Mouse (Mus musculus) right cerebral cortex, postnatal 10 days (tissue): ENCODE results near the gene Kif13a.

Experiments used
- DNase-seq, 2 experiments: peaks; one replicate each; pipeline ENCODE4 v3.0.0; 2021; ENCODE audit warnings: low spot score in 2 of 2

The Kif13a gene

DNA sequence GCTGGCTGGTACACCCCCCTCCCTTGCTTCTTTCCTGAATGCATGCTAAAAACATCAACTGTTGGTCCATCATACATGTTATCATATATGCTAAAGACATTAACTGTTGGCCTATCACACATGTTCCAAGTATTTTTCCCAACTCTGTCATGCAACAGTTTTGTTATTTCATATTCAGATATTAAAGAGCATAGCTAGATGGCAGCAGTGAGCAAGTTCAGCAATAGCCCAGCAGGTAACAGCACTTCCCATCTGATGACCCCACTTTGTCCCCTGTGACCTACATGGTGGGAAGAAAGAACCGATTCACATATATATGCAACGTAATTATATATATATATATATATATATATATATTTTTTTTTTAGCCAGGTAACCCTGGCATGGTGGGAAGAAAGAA, 91.1 kb downstream of the Kif13a start:
- DNase-seq: peak in 1 of 2 experiments; percentile 52

DNA sequence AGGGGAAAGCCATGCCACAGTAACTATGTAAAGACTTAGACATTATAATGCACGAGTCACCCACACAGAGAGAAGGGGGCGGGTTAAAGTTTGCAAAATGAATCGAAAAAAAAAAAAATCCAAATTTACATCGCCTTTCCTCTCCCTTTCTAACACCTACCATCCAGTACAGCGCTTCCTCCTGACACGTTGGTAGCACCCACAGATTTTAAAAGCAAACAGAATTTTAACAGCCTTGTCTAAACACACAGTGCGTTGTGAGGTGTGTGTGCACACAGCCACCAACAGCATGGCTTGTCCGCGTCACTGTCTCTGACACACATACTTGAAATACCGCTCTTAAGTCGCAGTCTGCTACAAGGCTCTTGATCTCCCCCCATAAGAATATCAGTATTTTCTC, 94.3 kb downstream of the Kif13a start:
- no peak for DNase-seq

DNA sequence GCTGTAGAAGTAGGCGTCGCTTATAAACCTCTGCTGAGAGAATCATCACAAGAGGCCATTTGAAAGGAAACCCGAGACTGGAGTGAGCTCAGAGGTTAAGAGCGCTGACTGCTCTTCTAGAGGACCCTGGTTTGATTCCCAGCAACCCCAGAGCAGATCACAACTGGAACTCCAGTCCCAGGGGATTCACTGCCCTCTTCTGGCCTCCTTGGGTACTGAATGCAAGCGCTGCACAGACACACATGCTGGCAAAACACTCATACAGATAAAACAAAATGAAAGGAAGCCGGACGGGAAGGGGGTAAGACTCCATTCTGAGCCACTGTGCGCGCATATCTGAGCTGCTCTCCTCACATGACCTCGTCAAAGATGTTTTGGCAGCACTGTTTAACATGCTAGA, 94.9 kb downstream of the Kif13a start:
- DNase-seq: no peak

DNA sequence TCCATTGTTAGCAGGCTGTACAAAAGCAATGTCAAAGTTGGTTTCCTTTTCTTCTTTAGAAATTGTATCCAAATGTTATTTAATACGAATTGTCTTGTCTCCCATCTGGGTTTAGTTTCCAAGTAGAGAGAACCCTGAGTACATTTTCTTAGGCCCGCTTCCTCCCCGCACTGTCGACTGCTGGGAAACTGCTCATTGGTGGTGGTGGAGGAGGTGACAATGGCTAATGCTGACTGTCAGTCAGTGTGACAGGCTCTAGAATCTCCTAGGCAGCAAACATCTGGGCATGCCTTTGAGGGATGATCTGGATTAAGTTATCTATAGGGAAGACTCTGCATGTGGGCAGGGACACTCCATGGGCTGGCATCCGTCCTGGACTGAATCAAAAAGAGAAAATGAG, 96.1 kb downstream of the Kif13a start:
- DNase-seq: no peak

DNA sequence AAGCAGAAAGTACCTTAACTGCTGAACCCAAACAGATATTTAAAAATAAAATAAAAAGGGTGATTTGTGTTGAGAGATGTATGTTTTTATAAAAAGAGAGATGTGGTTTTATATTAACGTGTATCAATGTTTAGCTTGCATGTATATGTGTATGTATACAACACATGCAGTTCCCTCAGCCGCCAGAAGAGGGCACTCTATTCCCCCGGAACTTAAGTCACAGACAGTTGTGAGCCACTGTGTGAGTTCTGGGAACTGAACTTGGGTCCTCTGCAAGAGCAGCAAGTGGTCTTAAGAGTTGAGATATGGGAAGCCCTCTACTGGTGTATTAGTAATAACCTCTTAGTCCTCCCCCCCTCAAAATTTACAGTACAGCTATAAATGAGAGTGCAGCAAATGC, 96.7 kb downstream of the Kif13a start:
- DNase-seq: no peak

DNA sequence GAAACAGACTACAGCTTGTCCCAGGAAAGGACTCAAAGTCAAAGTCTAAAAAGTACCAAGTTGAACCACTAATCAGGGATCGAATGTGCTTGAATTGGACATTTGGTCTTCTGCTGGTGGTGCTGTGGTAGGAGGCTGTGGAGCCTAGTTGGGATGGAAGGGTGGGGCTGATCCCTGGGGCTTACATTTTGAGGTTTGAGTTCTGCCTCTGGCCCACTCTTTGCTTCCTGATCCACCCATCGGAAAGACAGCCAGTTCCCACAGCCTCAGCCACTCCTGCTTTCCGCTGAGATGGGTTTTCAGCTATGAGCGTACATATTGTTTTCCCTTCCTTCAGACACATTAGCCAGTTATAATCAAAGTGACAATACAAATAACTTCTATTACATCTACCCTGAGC, 106.4 kb downstream of the Kif13a start:
- DNase-seq: no peak

DNA sequence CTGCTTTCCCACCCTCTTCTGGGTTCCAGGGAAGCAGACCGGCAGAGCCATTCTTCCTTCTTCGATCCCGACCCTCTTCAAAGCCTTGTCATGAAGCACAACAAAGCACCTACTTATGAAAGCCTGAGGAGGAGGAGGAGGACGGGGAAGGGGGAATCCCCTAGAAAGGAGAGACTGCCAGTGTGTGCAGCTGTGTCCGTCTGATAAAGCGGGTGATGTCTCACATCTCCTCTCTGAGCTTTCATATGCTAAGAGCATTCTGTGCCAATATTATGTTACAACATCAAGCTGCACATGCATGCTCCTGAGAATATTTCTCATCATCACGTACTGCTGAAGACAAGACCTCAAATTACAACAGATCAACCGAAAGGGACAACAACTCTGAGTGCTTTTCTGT, 107.5 kb downstream of the Kif13a start:
- DNase-seq: no peak

DNA sequence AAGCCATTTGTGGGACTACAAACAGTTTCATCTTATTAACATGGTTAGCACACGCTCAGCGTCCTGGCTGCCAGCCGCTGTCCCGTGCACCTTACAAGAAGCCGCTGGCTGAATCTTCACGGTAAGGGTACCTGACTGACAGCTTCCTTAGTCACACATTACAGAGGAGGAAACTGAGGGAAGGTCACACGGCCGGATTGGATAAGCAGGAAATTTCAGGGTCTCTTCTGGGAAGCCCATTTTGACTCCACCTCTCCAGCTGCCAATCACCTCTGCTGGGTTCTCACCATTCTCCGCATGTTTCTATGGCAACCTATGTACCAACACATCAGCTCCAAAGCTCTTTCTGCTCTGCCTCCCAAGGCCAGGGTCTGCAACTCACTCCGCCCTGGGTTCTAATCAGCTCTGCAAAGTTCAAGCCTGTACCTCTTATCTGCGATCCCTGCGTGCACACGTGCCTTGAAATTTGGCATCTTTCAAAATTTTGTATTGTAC, 109.9 kb downstream of the Kif13a start:
- DNase-seq: no peak

DNA sequence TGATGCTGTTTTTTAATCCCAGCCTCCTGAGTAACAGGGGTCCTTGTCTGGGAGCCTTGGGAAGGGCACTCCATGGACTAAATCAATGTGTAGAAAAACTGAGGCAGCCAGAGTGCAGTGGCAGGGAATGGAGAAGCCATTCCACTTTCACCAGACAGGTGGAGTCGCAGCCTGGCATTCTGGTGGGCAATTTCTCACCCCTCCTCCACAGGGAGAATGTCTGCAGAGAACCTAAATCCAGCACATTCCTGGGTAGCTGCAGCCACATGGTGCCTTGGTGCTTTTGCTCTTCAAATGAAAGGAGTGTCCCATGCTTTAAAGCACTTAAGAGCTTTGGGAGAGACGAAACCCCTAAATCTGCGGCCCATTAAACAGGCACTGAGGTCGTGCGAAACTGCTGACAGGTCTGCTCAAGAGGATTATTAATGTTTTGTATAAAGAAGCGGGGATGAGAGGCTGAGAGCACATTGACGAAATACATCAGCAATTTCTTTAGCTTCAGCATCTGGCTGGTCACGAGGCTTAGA, 110.4 kb downstream of the Kif13a start:
- no peak for DNase-seq

DNA sequence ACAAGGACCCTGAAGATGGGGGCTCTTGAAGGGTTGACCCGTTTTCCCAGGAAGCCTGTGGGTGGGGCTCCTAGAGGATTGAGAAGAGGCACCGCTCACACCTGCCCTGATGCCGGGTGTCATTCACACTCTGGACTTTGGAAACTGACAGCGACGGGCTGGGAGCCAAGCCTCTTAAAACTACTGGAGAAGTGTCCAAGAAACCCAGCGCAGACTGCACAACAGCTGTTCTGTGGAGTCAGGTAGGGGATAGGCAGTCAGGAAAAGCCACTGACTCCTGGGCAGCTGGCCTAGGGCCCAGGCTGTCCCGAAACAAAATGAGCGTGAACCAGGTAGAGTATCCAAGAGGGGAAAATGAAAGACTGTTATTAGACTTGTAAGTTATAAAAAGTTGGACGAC, 111.3 kb downstream of the Kif13a start:
- DNase-seq: no peak

DNA sequence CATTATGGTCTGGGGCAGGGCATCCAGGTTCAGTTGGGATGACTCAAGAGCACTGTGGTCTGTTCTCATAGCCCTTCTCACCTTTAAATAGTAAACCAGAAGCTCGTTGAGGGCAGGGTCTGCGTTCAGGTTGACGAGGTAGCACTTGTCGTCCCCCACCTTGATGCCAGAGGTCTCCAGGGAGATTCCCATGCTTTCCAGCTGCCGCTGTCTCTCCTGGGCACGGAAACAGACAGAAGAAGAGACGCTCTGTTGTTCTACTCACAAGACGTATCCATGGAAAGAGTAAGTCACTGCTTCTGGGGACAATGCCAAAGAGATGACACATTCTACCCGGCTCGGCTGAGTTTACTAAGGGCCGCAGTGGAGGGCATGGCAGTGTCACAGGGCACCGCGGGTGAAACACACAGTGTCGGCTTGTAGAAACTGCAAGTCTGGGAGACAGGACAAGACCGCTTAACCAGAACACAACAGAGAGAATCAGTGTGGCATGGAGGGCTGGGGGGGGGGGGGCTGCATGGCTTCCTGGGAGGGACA, 117.0 kb downstream of the Kif13a start:
- DNase-seq: no peak

DNA sequence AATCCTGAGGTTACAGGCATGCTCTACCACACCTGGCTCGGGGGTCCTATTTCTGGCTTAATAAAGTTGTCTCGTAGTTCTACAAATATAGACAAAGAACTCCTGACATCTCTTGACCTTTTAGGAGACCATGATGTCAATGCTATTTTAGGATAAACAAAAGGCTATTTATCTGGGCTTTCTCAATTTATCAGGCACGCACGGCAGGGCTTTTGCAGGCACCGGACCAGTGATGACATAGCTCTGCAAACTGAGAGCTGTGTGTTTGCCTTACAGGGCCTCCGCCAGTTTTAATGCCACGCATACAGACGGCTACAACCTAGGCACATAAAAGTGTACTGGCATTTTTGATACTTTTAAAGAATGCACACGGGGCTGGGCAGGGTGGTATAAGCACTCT, 118.0 kb downstream of the Kif13a start:
- no peak for DNase-seq

DNA sequence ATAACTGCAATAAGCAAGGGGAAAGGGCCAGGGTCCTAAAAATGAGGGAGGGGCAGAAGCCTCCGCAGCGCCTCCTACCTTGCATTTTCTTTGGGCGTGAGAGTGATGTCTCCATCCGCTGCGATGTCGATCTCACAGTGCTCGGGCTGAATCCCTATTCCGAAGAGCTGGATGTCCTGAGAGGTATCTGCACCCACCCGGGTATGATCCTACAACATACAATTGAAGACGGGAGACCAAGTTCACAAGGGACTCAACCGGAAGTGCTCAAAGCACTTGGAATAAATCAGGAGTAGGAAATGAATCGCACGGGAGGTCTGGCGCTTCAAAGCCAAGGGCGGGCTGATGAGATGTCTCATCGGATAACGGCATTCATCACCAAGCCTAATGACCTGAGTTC, 119.1 kb downstream of the Kif13a start:
- no peak for DNase-seq

DNA sequence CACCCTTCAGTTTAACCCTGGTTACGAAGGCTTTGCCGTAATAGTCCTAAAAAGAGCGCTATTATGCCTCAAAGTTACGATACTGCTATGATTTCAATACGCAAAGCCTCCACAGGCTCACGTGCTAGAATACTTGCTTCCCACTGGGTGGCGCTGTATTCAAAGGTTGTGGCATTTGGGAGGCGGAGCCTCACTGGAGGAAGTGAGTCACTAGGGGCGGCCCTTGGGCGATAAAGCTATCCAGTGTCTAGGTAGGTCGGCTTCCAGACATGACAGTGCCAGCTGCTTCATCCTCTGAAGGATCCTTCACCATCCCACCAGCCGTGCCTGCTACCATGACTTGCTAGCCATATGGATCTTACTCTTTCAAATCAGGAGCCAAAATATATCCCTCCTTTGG, 119.6 kb downstream of the Kif13a start:
- peak in 1 of 2 experiments; percentile 47 for DNase-seq

DNA sequence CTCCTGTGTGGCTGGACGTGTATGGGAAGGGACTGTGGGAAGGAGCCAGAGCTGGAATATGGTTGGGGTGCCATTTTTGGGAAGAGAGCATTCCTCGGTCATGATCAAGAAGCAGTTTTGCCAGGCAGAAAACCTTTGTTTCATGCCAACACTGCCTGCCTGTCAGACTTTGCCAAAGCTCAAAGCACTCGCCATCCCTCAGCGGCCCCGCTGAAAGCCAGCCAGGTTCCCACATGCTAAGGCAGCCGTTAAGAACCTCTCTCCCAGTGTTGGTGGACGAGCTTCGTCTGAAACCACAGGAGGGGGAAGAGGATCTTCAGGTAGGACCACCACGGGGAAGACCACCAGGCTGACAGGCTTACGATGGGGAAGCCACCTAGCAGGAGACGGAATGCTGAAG, 121.8 kb downstream of the Kif13a start:
- peak in 1 of 2 experiments; percentile 36 for DNase-seq

DNA sequence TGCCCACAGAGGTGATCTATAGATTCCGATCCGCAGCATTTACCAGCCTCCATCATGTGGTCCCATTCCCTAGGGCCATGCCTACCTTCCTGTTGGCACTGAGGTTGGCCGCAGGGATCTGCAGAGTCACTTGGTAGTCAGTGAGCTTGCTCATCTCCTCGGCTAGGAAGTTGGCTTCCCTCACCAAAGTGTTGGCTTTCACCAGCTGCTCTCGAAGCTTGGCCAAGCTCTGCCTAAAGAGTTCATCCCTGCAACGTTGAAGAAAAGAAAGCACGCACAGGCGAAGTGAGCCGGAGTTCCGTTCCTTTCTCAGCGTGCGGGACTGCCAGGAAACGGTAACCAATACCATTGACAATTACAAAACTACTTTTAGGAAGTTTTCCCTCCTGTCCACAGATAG, 128.5 kb downstream of the Kif13a start:
- DNase-seq: no peak

DNA sequence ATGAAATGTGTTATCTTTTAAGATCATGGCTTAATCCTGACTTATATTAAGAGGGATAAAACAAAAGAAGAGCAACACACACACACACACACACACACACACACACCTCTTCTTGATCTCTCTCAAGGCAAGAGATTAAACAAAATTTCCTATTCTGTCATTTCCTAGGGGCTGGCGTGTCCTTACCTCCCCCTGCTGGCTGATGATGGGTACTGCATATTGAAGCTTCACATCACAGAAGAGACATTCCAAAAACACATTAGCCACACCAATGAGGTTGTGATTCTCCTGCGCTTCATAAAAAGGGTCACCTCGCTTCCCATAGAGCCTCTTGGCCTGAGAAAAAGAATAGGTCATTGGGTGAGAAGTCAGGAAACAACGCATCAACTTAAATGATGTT, 131.5 kb downstream of the Kif13a start:
- peak; percentile 66 to 71 for DNase-seq

DNA sequence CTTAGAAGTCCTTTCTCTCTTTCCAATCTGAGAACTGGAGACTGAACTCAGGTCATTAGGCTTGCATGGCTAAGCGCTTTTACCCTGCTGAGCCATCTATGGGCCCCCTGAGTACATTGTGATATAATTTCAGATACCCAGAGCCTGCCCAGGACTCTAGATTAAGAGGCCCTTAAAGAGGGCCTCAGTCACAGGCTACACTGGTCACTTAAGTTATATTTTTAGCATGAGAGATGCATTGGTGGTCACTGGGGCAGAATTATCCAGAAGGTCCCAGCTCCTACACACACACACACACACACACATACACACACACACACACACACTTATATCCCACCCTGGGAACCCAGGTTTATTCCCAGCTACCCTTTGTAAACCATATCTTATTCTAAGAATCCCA, 133.3 kb downstream of the Kif13a start:
- DNase-seq: no peak

DNA sequence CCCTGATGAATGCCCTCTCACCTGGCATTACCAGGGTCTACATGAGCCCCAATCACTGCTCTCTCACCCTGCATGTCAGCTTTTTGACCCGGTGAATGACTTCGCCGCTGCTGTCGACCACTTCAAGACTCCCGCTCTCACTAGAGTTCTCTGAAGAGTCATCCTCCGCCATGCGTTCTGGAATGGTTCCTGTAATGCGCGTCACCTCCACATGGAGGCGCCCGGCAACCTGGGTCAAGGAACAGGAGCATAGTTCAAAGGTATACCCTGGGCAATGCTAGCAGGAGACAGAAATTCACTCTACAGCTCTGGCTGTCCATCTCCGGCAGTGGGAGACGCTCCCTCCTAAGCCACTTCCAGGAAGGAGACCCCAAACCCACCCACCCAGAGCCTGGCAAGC, 135.8 kb downstream of the Kif13a start:
- DNase-seq: no peak

DNA sequence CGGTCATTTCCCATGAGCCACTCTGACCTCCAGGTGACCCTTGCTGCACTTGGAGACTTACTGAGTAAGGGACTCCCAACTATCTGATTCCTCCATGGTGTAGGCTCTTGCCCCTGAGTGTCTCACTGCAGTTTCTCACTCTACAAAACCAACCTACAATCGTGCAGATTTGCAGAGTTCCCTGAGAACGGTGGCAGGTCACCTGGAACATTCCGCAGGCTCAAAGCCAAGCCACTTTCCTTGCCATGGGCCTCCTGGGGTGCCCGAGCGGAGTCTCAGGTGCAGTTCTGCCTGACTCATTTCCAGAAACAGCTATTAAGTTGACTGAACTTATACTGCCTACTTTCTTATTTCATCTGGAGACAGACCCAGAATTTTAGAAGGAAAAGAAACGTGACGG, 141.2 kb downstream of the Kif13a start:
- no peak for DNase-seq

DNA sequence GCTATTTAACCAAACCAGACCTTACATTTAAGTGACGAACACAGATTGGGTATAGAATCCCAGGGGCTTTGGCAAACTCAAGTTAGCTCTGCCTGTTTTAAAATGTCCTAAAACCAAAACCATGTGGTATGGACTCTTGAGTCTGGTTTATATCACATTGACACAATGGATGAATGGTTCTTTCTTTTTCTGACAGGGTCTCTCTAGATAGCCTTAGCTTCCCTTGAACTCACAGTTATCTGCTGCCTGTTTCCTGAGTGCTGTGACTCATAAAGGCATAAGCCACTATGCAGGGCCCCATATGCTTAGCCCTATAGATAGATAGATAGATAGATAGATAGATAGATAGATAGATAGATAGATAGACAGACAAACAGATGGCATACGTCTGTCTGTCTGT, 142.8 kb downstream of the Kif13a start:
- DNase-seq: no peak

DNA sequence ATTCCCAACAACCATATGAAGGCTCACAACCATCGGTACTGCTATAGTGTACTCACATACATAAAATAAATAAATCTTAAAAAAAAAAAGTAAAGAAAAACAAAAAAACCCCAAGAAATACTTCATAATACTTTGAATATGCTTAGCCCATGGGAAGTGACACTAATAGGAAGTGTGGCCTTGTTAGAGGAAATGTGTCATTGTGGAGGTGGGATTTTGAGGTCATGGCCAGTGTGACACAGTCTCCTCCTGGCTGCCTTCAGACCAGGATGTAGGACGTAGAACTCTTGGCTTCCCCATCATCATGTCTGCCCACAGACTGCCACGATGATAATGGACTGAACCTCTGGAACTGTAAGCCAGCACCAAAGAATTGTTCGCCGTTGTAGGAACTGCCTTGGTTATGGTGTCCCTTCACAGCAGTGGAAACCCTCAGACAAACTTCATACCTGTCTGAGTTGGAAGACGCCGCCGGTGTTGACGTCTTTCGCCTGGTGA, 143.6 kb downstream of the Kif13a start:
- no peak for DNase-seq

DNA sequence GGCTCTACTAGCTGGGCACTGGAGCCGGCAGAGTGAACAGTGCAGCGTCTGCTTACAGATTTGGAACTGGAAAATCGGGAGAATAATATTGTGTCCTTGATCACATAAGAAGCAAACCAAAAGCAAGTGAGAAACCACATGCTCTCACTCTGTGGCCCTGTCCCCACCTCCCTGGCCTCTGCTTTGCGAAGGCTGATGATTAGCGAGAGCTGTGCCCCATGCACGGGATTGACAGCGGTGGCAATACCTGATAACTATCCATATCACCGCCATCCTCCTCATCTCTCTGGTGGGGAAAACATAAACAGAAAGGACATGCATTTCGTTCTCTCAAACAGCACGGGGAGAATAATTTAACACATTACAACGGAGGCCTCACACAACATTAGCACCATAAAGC, 149.3 kb downstream of the Kif13a start:
- no peak for DNase-seq

DNA sequence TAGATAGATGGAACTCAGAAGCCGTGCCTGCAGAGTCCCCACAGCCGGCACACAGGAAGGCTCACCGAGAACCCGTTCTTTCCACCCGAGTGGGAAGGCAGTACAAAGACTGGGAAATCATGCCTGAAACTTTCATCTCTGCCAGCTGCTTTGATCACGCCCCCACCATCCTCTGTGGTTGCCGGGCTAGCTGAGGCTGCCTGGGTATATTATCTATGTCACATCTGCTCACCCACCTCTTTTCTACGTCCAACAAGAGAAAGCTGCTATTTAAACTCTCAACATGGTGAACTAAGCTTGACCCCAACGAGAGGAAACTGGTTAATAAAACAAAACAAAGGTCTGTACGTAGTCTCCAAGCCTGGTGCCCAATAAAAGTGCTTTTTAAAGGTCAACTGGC, 149.8 kb downstream of the Kif13a start:
- peak in 1 of 2 experiments; percentile 34 for DNase-seq
